Mouse (Mus musculus) cerebellum, postnatal 14 days (tissue): ENCODE data around the gene RPS10-NUDT3.
"Not testable (repeated sequence)": the region's sequence is repeated elsewhere in the genome, so short reads cannot be mapped to it uniquely, and the experiment has no call there.

Experiments used
- DNase-seq, 2 experiments: peaks; one replicate each; pipeline ENCODE4 v3.0.0; 2021; ENCODE audit warnings: mixed read lengths in 2 of 2

RPS10-NUDT3 gene

DNA sequence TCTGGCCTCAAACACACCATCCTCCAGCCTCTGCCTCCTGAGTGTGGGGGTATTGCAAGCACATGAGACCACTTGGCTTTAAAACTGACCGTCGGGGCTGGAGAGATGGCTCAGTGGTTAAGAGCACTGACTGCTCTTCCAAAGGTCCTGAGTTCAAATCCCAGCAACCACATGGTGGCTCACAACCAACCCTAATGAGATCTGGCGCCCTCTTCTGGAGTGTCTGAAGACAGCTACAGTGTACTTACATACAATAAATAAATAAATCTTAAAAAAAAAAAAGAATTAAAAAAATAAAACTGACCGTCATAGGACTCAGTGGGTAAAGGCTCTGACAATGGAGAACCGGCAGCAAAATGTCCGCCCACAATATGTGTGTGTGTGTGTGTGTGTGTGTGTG, 4.8 kb upstream of the RPS10-NUDT3 start:
- peak in 1 of 2 experiments; percentile 31 for DNase-seq

DNA sequence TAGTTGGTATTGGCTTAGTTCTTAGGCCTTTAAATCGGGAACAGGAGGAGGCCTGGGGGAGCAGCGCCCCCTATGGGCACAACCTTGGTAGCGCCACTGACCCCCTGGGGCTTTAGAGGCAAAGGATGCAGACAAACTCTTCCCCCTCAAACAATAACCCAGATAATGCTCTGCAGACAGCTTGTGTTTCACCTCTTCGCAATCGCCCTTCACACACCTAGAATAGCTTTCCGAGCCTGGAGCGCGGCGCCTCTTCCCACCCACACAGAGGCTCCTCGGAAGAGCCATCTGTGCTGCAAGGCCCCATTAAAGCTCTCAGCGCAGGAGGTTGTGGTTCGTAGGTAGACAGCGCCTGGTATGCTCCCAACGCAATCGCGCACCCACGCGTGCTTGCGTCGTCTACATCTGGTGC, 3.9 kb upstream of the RPS10-NUDT3 start:
- DNase-seq = peak; percentile 62 to 70

- peak; percentile 48 to 53 for DNase-seq
Observed at GRCm38 (mm10) chr17:27637333-27637732, 2.3 kb upstream of the RPS10-NUDT3 start.

GRCm38 (mm10) chr17:27636132-27637020, 1.4 kb upstream of the RPS10-NUDT3 start, which contains the start of gene Rps10:
Rps10 (minus strand) TSS chr17:27636669.
- peak; percentile 63 to 67 for DNase-seq

- DNase-seq = not testable (repeated sequence)
Observed at GRCm38 (mm10) chr17:27635575-27635903, 517 bp upstream of the RPS10-NUDT3 start.

GRCm38 (mm10) chr17:27629249-27630020, 5.6 kb downstream of the RPS10-NUDT3 start:
- DNase-seq = peak; percentile 92 to 93

DNA sequence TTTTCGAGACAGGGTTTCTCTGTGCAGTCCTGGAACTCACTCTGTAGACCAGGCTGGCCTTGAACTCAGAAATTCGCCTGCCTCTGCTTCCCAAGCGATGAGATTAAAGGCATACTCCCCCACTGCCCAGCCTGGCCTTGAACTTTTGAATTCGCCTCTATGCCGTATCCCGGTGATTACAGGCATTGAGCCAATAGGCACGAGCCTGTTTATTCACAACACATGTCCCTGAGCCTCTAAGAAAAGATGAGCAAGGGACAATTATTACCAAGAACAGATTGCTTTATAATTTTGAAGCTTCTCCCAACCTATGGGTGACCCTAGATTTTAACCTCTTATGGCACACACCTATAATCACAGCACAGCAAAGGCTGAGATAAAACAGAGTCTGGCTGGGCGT, 6.6 kb downstream of the RPS10-NUDT3 start:
- no peak for DNase-seq

- DNase-seq = no peak
Observed at GRCm38 (mm10) chr17:27627451-27627850, 7.6 kb downstream of the RPS10-NUDT3 start.

DNA sequence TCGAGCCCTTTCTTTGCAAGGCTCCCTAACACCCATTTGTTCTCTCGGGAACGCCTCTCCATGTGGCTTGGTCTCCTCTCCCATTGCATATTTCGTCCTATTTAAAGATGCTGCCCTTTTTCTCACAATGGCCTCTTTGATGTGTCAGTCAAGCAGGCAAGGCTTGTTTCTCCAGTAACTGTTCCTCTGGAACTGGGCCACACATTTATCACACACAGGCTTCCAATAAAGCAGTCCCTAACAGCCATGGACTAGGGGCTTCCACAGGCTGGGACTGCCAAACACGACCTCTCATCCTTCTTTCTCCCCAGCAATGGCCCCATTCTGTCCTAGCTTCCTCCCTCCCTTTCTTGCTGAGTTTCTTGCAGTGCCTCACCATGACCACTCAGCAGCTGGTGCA, 8.3 kb downstream of the RPS10-NUDT3 start:
- DNase-seq = no peak

DNA sequence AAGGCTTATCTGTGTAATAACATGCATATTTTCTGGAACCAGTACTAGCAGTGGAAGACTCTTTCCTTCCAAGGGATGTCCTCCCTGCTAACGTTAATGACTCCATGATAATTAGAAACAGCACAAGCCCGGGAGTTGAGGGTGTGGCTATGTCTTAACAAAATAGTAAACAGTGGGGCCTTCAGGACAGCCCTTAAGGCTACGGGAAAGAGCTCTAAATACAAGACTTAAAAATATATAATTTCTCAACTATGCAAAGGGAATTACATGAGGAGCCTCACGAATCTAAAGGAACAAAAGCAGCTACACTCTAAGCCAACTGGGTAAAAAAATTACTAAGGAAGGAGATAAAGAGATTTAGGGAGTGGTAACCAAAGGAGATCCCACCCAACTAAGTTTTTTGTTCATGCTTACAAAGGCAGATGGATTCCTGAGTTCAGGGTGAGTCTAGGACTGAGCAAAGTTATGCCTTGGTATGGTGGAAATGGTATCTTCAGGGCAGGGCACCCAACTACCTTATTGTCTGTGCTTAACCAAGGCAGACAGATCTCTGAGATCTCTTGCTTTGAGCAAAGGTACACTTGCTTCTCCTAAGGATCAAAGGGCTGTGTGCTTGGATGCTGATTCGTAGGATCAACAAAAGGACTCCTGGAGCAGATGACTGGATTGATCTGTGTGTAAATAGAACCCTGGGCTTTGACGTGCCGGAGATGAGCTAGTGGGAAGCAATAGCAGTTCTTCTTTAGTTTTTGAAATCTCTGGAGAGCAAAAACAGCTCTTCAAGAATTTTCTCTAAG, 9.4 kb downstream of the RPS10-NUDT3 start:
- no peak for DNase-seq

- DNase-seq = peak; percentile 93 to 96
Observed at GRCm38 (mm10) chr17:27623360-27624326, 11.4 kb downstream of the RPS10-NUDT3 start, which contains the start of gene Nudt3. Nudt3 (minus strand) TSS chr17:27623495.

GRCm38 (mm10) chr17:27622611-27623359, 12.2 kb downstream of the RPS10-NUDT3 start:
- DNase-seq = peak; percentile 76 to 79

DNA sequence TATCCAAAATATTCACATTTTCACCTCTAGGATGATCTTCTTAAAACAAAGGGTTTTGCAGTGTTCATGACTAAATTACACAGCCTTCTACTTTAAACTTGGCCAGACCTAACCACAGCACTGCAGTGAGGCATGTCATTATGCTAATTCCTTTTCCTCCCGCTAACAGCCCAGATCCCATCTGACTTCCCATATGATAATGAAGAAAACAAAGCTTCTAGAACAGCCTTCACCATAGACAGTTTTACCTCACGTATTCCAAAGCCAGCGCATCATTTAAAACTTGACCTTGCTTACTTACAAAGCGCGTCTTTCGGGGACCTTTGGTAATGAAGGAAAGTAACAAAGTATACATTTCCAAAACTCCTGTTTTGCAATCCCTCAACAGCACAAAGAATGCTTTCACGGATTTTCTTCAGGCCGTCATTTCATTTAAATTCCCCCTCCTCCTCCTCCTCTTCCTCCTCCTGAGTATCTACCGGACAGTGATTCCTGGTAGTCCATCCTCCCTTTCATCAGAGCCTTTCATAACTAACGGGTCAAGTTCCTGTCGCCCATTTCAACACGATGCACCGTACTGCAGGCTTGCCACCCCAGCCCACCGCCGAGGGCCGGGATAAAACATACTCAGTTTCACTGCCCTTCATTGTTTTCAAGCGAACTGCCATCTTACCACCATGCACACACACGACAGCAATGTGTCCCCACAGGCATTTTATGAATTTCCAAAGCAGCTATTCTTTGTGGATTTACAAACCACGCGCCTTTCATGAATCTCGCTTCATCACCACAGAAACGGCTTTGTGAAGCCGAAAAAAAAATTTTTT, 13.1 kb downstream of the RPS10-NUDT3 start:
- peak in 1 of 2 experiments; percentile 48 for DNase-seq

GRCm38 (mm10) chr17:27621161-27621560, 13.9 kb downstream of the RPS10-NUDT3 start:
- no peak for DNase-seq

DNA sequence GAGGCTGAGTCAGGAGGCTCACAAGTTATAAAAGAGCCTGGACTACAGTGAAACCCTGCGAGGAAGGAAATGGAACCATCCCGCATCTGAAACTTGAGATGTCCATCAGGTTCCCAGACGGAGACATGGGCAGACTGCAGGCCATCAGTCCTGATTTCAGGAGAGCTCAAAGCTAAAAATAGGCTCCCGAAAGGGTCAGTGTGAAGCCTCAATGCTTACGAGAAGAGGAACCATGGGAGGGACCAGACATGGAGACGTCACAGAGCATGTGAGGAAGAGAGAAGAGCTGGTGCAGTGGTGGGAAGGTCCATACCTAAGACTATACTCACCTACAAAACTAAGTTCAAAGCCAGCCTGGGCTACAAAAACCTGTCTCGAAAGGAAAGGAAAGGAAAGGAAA, 19.6 kb downstream of the RPS10-NUDT3 start:
- no peak for DNase-seq

GRCm38 (mm10) chr17:27613016-27613415, 22.0 kb downstream of the RPS10-NUDT3 start:
- DNase-seq = peak in 1 of 2 experiments; percentile 65

DNA sequence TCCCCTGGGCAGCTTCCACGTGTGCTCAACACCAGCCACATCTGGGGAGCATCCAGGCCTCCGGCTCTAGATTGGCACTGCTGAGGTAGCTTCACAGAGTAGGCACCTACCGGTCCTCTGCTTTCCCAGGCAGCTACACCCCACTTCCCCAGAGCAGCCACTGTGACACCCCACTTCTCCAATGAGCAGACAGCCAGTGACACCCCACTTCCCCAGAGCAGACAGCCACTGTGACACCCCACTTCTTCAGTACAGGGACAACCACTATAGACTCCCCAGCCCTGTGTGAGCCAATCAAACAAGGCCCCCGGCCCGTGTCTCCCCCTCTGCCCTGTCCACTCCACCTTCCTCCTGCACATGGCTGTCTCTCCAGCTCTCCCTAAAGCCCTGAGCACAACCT, 23.0 kb downstream of the RPS10-NUDT3 start:
- no peak for DNase-seq

- DNase-seq = no peak
Observed at GRCm38 (mm10) chr17:27611519-27611884, 23.5 kb downstream of the RPS10-NUDT3 start.

- peak in 1 of 2 experiments; percentile 45 for DNase-seq
Observed at GRCm38 (mm10) chr17:27610679-27611518, 24.1 kb downstream of the RPS10-NUDT3 start.
